Mouse (Mus musculus): Measurements from ENCODE around the gene Gm21637. TPM values are rescaled to one million over a fixed set of nuclear protein-coding genes. Genes with fewer than 3 reads are reported as not detected.
"Not testable (repeated sequence)": the region's sequence is repeated elsewhere in the genome, so short reads cannot be mapped to it uniquely, and the experiment has no call there.

The Gm21637 gene
- not detected for total RNA-seq (2022)

- DNase-seq (ENCODE audit: low spot score in 2 of 2): not testable (repeated sequence)
Measured at GRCm38 (mm10) chrX:31961744-31962143, at the start of gene Gm21637. TSS of gene Gm21637 (plus strand) at chrX:31962044.

Other genes starting within 250 kb of the Gm21637 start
- gene Btbd35f25, start 244.9 kb upstream of the Gm21637 start, total RNA-seq (2022): not detected
- gene Btbd35f22, start 85.8 kb downstream of the Gm21637 start, total RNA-seq (2022): not detected